Mouse (Mus musculus) forebrain, embryonic 12.5 days (tissue): ENCODE data around the gene Azin2. TPM values are rescaled to one million over a fixed set of nuclear protein-coding genes. Genes with fewer than 3 reads are reported as not detected.

Experiments used
- ATAC-seq: fragments of 200-750 bp; cut with Nextera tagmentation; 2 replicates; pipeline ENCODE4 v1.8.0; 2017; ENCODE audit warnings: moderate TSS enrichment; ENCODE audit not compliant: low FRiP score
- H3K27ac ChIP-seq: fragments of 300-500 bp; sonication (generic); 2 replicates; pipeline ENCODE4 v1.5.1; 2016; ENCODE audit warnings: mild to moderate bottlenecking
- H3K27me3 ChIP-seq: fragments of 300-500 bp; sonication (generic); 2 replicates; pipeline ENCODE4 v1.6.1; 2016; ENCODE audit warnings: mild to moderate bottlenecking
- H3K36me3 ChIP-seq: fragments of 300-500 bp; sonication (generic); replicated peaks from 2 replicates; pipeline ENCODE4 v1.6.1; 2016; ENCODE audit warnings: mild to moderate bottlenecking
- H3K4me1 ChIP-seq: fragments of 300-500 bp; sonication (generic); 2 replicates; pipeline ENCODE4 v1.6.1; 2016
- H3K4me2 ChIP-seq: fragments of 300-500 bp; sonication (generic); 2 replicates; pipeline ENCODE4 v1.6.1; 2016; ENCODE audit warnings: mild to moderate bottlenecking, moderate library complexity
- H3K4me3 ChIP-seq: fragments of 300-500 bp; sonication (generic); replicated peaks from 2 replicates; pipeline ENCODE4 v1.5.1; 2016; ENCODE audit warnings: mild to moderate bottlenecking
- H3K9ac ChIP-seq: fragments of 300-500 bp; sonication (generic); 2 replicates; pipeline ENCODE4 v1.6.1; 2016; ENCODE audit warnings: mild to moderate bottlenecking
- H3K9me3 ChIP-seq: fragments of 300-500 bp; sonication (generic); 2 replicates; pipeline ENCODE4 v1.6.1; 2016
- WGBS: fragments of 180-500 bp; shearing (Covaris S2); methylation state at CpG from one replicate; pipeline ENCODE4 v1.1.7; 2016; 5-methylcytosine and 5-hydroxymethylcytosine counted together
- polyA plus RNA-seq: library from polyadenylated mRNA; unstranded; fragments of >200 nt; fragmentation: Nextera tagmentation; extraction: Ambion mirVana; gene quantifications from 2 replicates; pipeline ENCODE4 v1.2.1, GENCODE M21; 2016

The Azin2 gene
- 12.0 and 15.0 TPM in 2 replicates for polyA plus RNA-seq

GRCm38 (mm10) chr4:128962029-128962925 is at the start of gene Azin2:
Gene Azin2, minus strand, starts transcription at chr4:128962442.
- Histone ChIP-seq H3K4me3 (peak within 1 kb of the TSS; percentile 60), H3K9me3 (no peaks in the 10 kb centered on the region), H3K36me3 (no peaks in the 10 kb centered on the region), H3K27ac (peak within 1 kb of the TSS; percentile 73; the same call in 1 of the 2 replicates), H3K27me3 (peaks cover 16% of the 10 kb centered on the region), H3K4me1 (peaks cover 44% of the 10 kb centered on the region), H3K9ac (peak within 1 kb of the TSS; percentile 76), H3K4me2 (peak within 1 kb of the TSS; percentile 94)
- under 1% methylated on average over 72 of the region's 72 CpGs for WGBS
- peak; percentile 97 for ATAC-seq

DNA sequence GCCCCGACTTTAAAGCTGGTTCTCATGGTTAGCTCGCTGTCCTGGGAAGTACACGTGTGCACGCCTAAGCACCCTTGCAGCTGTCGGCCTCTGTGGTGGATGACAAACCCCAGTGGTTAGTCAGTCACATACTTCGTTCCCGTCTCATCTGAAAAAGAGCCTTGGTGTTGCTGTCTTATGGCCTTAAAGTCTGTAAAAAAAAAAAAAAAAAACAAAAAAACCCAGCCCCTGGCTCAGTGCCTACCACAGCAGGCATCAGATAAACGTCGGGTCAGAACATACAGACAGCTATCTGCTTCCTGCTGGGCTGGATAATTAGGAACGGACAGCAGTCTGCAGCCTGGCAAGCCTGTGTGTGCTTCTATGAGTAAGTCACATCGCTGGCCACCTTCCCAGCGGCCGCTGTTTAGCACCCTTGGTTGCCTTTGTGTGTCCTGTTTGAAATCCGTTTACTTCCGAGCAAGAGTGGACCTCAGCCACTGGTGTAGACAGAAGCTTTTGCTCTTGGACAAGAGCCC is 49.4 kb upstream of the Azin2 start:
- Histone ChIP-seq H3K9me3 (no peaks in the 10 kb centered on the region), H3K36me3 (peaks cover 40% of the 10 kb centered on the region), H3K9ac (no peak overlapping the region), H3K27me3 (0 out of 2 replicates have a peak, but pooled peaks cover 3% of the 10 kb centered on the region), H3K4me1 (peaks cover 5% of the 10 kb centered on the region; the same call in 1 of the 2 replicates), H3K4me3 (no peak overlapping the region), H3K27ac (no peak overlapping the region), H3K4me2 (no peak overlapping the region)
- ATAC-seq = no peak
- WGBS = 39% methylated on average over 15 of the region's 15 CpGs

DNA sequence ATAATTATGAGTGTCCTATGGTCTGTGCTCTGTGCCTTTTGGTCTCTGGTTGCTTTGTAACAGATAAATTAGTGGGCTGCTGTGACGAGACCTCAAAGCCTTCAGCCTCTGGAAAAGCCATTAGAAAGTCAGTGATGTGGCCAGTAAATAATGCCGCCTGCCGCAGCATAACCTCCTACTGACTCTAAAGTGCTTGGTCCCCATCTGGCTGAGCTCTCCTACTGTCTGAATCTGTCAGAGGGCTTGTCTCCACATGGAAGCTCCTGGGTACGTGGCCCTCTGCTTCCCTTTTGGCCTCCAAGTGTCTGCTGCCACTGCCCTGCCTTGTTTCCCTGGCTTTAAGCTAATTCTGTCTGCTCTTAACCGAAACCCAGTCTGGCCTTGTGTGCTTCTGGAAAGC is 47.3 kb upstream of the Azin2 start:
- ATAC-seq = no peak
- Histone ChIP-seq H3K27me3 (0 out of 2 replicates have a peak, but pooled peaks cover 3% of the 10 kb centered on the region), H3K27ac (no peak overlapping the region), H3K36me3 (peaks cover 59% of the 10 kb centered on the region), H3K9me3 (no peaks in the 10 kb centered on the region), H3K9ac (no peak overlapping the region), H3K4me2 (no peak overlapping the region), H3K4me1 (peaks cover 5% of the 10 kb centered on the region; the same call in 1 of the 2 replicates), H3K4me3 (no peak overlapping the region)
- 86% methylated on average over 5 of the region's 5 CpGs for WGBS

DNA sequence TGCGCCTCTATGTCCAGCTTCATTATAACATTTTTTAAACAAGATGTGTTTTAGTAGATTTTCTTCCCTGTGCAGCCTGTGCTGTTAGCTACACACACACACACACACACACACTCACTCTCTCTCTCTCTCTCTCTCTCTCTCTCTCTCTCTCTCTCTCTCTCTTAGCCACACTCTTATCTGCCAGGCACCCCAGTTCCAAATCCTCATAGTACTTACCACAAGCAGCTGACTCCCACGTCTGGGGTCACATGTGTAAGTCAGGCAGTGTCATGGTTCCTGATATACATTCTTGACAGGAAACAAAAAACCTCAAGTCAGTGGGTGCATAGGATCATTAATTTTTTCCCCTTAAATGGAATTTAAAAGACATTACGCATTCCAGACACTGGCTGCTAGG is 46.4 kb upstream of the Azin2 start:
- Histone ChIP-seq H3K27ac (no peak overlapping the region), H3K9ac (no peak overlapping the region), H3K4me1 (peaks cover 5% of the 10 kb centered on the region; the same call in 1 of the 2 replicates), H3K27me3 (no peaks in the 10 kb centered on the region), H3K4me2 (no peak overlapping the region), H3K9me3 (no peaks in the 10 kb centered on the region), H3K36me3 (peaks cover 64% of the 10 kb centered on the region), H3K4me3 (no peak overlapping the region)
- WGBS = 91% methylated on average over 3 of the region's 3 CpGs
- ATAC-seq = no peak

GRCm38 (mm10) chr4:129008006-129008519 is 45.8 kb upstream of the Azin2 start:
- Histone ChIP-seq H3K27me3 (no peaks in the 10 kb centered on the region), H3K27ac (no peak overlapping the region), H3K9me3 (no peaks in the 10 kb centered on the region), H3K4me1 (peaks cover 5% of the 10 kb centered on the region; the same call in 1 of the 2 replicates), H3K4me2 (no peak overlapping the region), H3K4me3 (no peak overlapping the region), H3K9ac (no peak overlapping the region), H3K36me3 (peaks cover 70% of the 10 kb centered on the region)
- no peak for ATAC-seq
- 79% methylated on average over 12 of the region's 12 CpGs for WGBS

DNA sequence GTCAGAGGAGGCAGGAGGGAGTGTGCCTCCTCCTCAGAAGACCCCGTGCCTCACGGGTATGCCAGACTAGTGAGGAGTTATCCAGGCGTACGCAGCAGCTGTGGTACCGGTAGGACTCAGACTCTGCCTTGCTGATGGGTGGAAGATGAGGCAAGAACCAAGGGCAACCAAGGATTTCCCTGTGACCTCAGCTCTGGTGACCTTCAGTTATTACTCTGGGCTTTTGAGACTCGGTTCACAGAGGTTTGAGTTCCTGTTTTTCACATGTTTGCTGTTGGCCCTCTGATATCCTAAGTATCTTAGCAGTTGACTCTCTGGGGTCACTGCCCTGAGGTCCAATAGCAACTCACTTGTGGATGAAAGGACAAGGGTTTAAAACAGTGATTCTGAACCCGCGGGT is 41.5 kb upstream of the Azin2 start:
- Histone ChIP-seq H3K9me3 (no peaks in the 10 kb centered on the region), H3K4me1 (no peaks in the 10 kb centered on the region), H3K27me3 (no peaks in the 10 kb centered on the region), H3K4me2 (no peak overlapping the region), H3K36me3 (peaks cover 92% of the 10 kb centered on the region), H3K9ac (no peak overlapping the region), H3K4me3 (no peak overlapping the region), H3K27ac (no peak overlapping the region)
- ATAC-seq = no peak
- WGBS = 88% methylated on average over 8 of the region's 8 CpGs

- no peak overlapping the region for H3K9ac ChIP-seq
- peaks cover 68% of the 10 kb centered on the region for H3K36me3 ChIP-seq
- H3K4me3 ChIP-seq = no peak overlapping the region
- H3K27me3 ChIP-seq = no peaks in the 10 kb centered on the region
- WGBS = 96% methylated on average over 3 of the region's 3 CpGs
- no peaks in the 10 kb centered on the region for H3K4me1 ChIP-seq
- no peak for ATAC-seq
- no peaks in the 10 kb centered on the region for H3K9me3 ChIP-seq
- H3K27ac ChIP-seq = no peak overlapping the region
- H3K4me2 ChIP-seq = no peak overlapping the region
Measured at GRCm38 (mm10) chr4:129000786-129001185, 38.5 kb upstream of the Azin2 start.

DNA sequence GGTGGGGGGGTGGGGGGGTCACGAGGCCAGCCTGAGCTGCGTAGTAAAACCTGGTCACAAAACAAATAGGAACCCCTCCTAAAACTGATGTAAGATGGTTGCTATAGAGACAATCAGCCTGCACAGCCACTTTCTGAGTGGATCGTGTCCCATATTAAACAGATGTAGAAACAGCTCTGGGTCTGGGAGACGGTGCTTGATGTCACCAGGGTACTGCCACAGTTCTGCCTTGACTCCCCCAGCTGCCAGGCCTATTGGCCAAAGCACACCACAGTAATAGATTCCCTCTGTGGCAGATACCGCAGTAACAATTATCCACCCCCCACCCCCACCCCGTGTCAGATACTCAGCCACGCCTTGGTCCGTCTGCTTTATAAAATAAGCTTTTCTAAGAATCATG is 36.2 kb upstream of the Azin2 start:
- Histone ChIP-seq H3K27me3 (no peaks in the 10 kb centered on the region), H3K36me3 (peaks cover 49% of the 10 kb centered on the region), H3K4me1 (peaks cover 17% of the 10 kb centered on the region), H3K27ac (no peak overlapping the region), H3K4me2 (no peak overlapping the region), H3K4me3 (no peak overlapping the region), H3K9me3 (no peaks in the 10 kb centered on the region), H3K9ac (no peak overlapping the region)
- ATAC-seq = no peak
- WGBS = 91% methylated on average over 8 of the region's 8 CpGs

- no peaks in the 10 kb centered on the region for H3K27me3 ChIP-seq
- no peak for ATAC-seq
- H3K4me3 ChIP-seq = no peak overlapping the region
- no peak overlapping the region for H3K9ac ChIP-seq
- H3K36me3 ChIP-seq = peaks cover 37% of the 10 kb centered on the region
- H3K9me3 ChIP-seq = no peaks in the 10 kb centered on the region
- peaks cover 17% of the 10 kb centered on the region for H3K4me1 ChIP-seq
- WGBS = 81% methylated on average over 8 of the region's 8 CpGs
- no peak overlapping the region for H3K27ac ChIP-seq
- H3K4me2 ChIP-seq = no peak overlapping the region
Measured at GRCm38 (mm10) chr4:128997258-128997657, 35.0 kb upstream of the Azin2 start.

DNA sequence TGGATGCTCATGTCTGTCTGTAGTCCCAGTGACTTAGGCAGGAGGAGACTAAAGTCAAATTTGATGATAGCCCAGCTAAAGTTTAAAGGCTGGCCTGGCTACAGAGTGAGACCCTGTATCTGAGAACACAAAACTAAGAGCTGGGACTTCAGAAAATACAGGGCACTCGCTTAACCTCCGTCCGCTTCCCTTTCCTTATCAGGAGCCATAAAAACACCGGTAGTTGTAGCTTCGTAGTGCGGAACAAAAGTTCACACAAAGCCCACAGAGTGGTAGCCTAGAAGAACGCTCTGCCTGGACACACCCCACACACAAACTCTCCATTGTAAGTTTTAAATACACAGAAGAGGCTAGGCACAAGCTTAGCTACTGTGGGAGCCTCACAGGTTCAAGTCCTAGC is 33.0 kb upstream of the Azin2 start:
- no peak overlapping the region for H3K4me3 ChIP-seq
- no peaks in the 10 kb centered on the region for H3K9me3 ChIP-seq
- H3K36me3 ChIP-seq = peaks cover 18% of the 10 kb centered on the region
- H3K4me1 ChIP-seq = peaks cover 17% of the 10 kb centered on the region
- WGBS = 90% methylated on average over 7 of the region's 7 CpGs
- H3K9ac ChIP-seq = no peak overlapping the region
- H3K27ac ChIP-seq = no peak overlapping the region
- no peak overlapping the region for H3K4me2 ChIP-seq
- H3K27me3 ChIP-seq = no peaks in the 10 kb centered on the region
- no peak for ATAC-seq

DNA sequence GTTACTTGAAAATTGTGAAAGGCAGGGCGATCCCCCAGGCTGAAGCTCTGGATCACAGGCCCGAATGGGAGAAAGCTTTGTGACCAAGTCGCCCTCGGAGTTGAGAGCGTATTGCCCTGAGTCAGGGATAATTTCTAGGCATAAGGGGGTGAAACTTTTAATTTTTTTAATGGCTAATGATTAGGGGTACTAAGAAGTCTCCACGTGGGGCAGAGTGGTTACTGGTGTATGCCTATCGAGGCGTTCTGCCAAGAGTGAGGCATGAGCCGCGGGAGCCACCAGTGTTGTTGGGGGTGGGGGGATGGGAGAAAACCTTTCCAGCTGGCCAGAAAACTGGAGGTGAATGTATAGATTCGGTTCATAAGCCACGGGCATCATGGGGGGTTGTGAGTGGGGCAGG is 31.4 kb upstream of the Azin2 start:
- H3K4me3 ChIP-seq = peak overlapping the region; percentile 82
- no peaks in the 10 kb centered on the region for H3K27me3 ChIP-seq
- H3K4me2 ChIP-seq = peak overlapping the region; percentile 88
- WGBS = 3% methylated on average over 12 of the region's 12 CpGs
- H3K9ac ChIP-seq = peak overlapping the region; percentile 86
- peaks cover 19% of the 10 kb centered on the region for H3K4me1 ChIP-seq
- H3K9me3 ChIP-seq = no peaks in the 10 kb centered on the region
- ATAC-seq = peak; percentile 10; the same call in 1 of the 2 replicates
- no peak overlapping the region for H3K27ac ChIP-seq
- peaks cover 3% of the 10 kb centered on the region; the same call in 1 of the 2 replicates for H3K36me3 ChIP-seq

DNA sequence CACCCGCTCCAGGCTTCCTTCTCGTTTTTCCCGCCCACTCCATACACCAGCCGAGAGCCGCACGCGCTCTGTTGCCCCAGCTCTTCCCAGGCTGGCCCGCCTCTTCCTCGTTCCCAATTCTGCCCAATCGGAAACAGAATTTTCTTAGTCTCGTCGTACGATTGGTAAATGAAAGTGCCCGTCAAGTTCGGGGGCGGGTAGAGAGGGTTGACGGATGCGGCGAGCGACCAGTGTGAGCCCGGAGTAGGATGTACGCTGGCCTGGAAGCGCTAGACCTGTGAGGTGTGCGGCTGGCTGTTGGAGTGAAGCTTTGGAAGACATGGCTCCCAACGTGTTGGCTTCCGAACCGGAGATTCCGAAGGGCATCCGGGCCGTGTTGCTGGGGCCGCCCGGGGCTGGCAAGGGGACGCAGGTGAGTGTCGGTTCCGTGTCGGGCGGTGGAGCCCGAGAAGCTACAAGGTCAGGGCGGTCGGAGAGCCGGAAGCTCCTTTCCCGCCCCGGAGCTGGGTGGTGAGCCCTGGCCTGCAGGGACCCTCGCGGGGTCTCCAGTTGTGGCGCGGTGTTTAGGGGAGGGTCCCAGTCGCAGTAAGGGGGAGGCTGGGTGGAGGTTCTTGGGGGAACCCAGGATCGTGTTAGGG is 30.9 kb upstream of the Azin2 start:
- peak; percentile 100 for ATAC-seq
- H3K9me3 ChIP-seq = no peaks in the 10 kb centered on the region
- WGBS = under 1% methylated on average over 49 of the region's 49 CpGs
- H3K36me3 ChIP-seq = peaks cover 3% of the 10 kb centered on the region; the same call in 1 of the 2 replicates
- H3K27me3 ChIP-seq = no peaks in the 10 kb centered on the region
- peak overlapping the region; percentile 88 for H3K4me2 ChIP-seq
- H3K9ac ChIP-seq = peak overlapping the region; percentile 86
- H3K27ac ChIP-seq = 0 out of 2 replicates have a peak overlapping the region, but pooled peaks have one; percentile 65
- H3K4me1 ChIP-seq = peaks cover 19% of the 10 kb centered on the region
- H3K4me3 ChIP-seq = peak overlapping the region; percentile 82
